Mouse (Mus musculus): ENCODE results near the gene Miga1. TPM values are rescaled to one million over a fixed set of nuclear protein-coding genes. Genes with fewer than 3 reads are reported as not detected.

Miga1 gene
- polyA plus RNA-seq, 1 experiment = 6.7 TPM

- Histone ChIP-seq H3K36me3 (ENCODE audit: control insufficient read depth, insufficient read depth, low read length) (peaks cover 34% of the 10 kb centered on the region), H3K4me3 (ENCODE audit: low read depth, low read length) (no peak overlapping the region), H3K27ac (ENCODE audit: insufficient read depth, low read depth, low read length) (no peak overlapping the region), H3K4me1 (ENCODE audit: control insufficient read depth, insufficient read depth, insufficient read length, low read length) (no peaks in the 10 kb centered on the region), H3K27me3 (ENCODE audit: control insufficient read depth, insufficient read depth, low read length) (no peaks in the 10 kb centered on the region)
- WGBS = 44% methylated on average over 6 of the region's 6 CpGs
- TF ChIP-seq CTCF (IDR thresholded peaks at IDR 0.05; ENCODE audit: extremely low read depth, insufficient read length, insufficient replicate concordance, low read depth, low read length) = no peak
- TF ChIP-seq POLR2A (IDR thresholded peaks at IDR 0.05; ENCODE audit: low read depth, low read length) = no peak
Observed at GRCm38 (mm10) chr3:152231333-152232100, 108.7 kb downstream of the Miga1 start.

DNA sequence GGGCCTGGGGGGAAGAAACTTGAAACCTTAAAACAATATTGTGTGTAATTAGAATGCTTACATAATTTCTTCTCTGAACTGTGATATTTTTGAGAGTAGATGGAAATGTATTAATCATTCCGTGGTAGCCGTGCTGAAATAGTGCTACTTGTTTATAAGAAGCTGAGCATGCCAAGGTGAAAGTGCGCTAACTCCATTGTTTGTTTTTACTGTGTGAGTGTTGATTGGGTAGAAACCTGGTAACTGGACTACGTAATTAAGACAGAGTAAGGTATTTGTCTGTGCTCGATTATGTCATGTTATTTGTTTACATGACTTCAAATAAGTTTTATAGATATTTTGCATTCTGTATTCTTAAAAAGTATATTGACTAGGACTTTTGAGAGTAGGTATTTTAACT, 110.9 kb downstream of the Miga1 start:
- TF ChIP-seq CTCF (IDR thresholded peaks at IDR 0.05; ENCODE audit: extremely low read depth, insufficient read length, insufficient replicate concordance, low read depth, low read length) (no peak), POLR2A (IDR thresholded peaks at IDR 0.05; ENCODE audit: low read depth, low read length) (no peak)
- peaks cover 48% of the 10 kb centered on the region for H3K36me3 ChIP-seq (ENCODE audit: control insufficient read depth, insufficient read depth, low read length)
- no peak overlapping the region for H3K27ac ChIP-seq (ENCODE audit: insufficient read depth, low read depth, low read length)
- 73% methylated on average over 5 of the region's 5 CpGs for WGBS
- H3K4me3 ChIP-seq (ENCODE audit: low read depth, low read length) = no peak overlapping the region
- no peaks in the 10 kb centered on the region for H3K27me3 ChIP-seq (ENCODE audit: control insufficient read depth, insufficient read depth, low read length)
- no peaks in the 10 kb centered on the region for H3K4me1 ChIP-seq (ENCODE audit: control insufficient read depth, insufficient read depth, insufficient read length, low read length)

- Histone ChIP-seq H3K27ac (ENCODE audit: insufficient read depth, low read depth, low read length) (no peak overlapping the region), H3K4me1 (ENCODE audit: control insufficient read depth, insufficient read depth, insufficient read length, low read length) (no peaks in the 10 kb centered on the region), H3K27me3 (ENCODE audit: control insufficient read depth, insufficient read depth, low read length) (no peaks in the 10 kb centered on the region), H3K36me3 (ENCODE audit: control insufficient read depth, insufficient read depth, low read length) (peaks cover 52% of the 10 kb centered on the region), H3K4me3 (ENCODE audit: low read depth, low read length) (no peak overlapping the region)
- WGBS = 62% methylated on average over 7 of the region's 7 CpGs
- TF ChIP-seq POLR2A (IDR thresholded peaks at IDR 0.05; ENCODE audit: low read depth, low read length) (no peak), CTCF (IDR thresholded peaks at IDR 0.05; ENCODE audit: extremely low read depth, insufficient read length, insufficient replicate concordance, low read depth, low read length) (no peak)
Observed at GRCm38 (mm10) chr3:152228843-152229242, 111.4 kb downstream of the Miga1 start.

DNA sequence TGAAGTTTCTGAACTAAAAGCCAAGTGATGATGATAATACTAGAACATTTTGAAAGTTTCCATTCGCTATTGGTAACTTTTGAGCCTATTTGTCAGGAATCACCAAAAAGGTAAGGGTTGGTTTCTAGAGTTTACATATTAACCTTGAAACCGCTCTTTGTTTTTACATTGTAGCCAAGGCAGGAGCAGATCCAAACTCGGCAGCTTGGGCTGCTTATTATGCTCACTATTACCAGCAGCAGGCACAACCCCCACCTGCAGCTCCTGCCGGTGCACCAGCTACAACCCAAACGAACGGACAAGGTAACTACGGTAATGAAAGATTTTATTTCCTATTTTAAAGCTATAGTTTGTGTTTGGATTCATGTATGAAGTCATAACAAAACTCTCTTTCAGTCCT, 114.3 kb downstream of the Miga1 start:
- no peak for TF ChIP-seq POLR2A (IDR thresholded peaks at IDR 0.05; ENCODE audit: low read depth, low read length)
- no peak for TF ChIP-seq CTCF (IDR thresholded peaks at IDR 0.05; ENCODE audit: extremely low read depth, insufficient read length, insufficient replicate concordance, low read depth, low read length)
- 82% methylated on average over 7 of the region's 7 CpGs for WGBS
- H3K4me3 ChIP-seq (ENCODE audit: low read depth, low read length) = no peak overlapping the region
- no peak overlapping the region for H3K27ac ChIP-seq (ENCODE audit: insufficient read depth, low read depth, low read length)
- H3K27me3 ChIP-seq (ENCODE audit: control insufficient read depth, insufficient read depth, low read length) = no peaks in the 10 kb centered on the region
- no peaks in the 10 kb centered on the region for H3K4me1 ChIP-seq (ENCODE audit: control insufficient read depth, insufficient read depth, insufficient read length, low read length)
- H3K36me3 ChIP-seq (ENCODE audit: control insufficient read depth, insufficient read depth, low read length) = peaks cover 67% of the 10 kb centered on the region

- Histone ChIP-seq H3K4me1 (ENCODE audit: control insufficient read depth, insufficient read depth, insufficient read length, low read length) (no peaks in the 10 kb centered on the region), H3K36me3 (ENCODE audit: control insufficient read depth, insufficient read depth, low read length) (peaks cover 73% of the 10 kb centered on the region), H3K4me3 (ENCODE audit: low read depth, low read length) (no peak overlapping the region), H3K27ac (ENCODE audit: insufficient read depth, low read depth, low read length) (no peak overlapping the region), H3K27me3 (ENCODE audit: control insufficient read depth, insufficient read depth, low read length) (no peaks in the 10 kb centered on the region)
- TF ChIP-seq CTCF (IDR thresholded peaks at IDR 0.05; ENCODE audit: extremely low read depth, insufficient read length, insufficient replicate concordance, low read depth, low read length) = no peak
- no peak for TF ChIP-seq POLR2A (IDR thresholded peaks at IDR 0.05; ENCODE audit: low read depth, low read length)
Observed at GRCm38 (mm10) chr3:152224918-152225317, 115.3 kb downstream of the Miga1 start.

Other genes with a start within 250 kb of the Miga1 start
- 52.0 and 121 TPM in 2 replicates for gene Gipc2, start 174.2 kb downstream of the Miga1 start, polyA plus RNA-seq (2012; rRNA removed)
- gene Dnajb4, start 130.1 kb downstream of the Miga1 start, polyA plus RNA-seq (2012; rRNA removed) = 0.48 and 1.4 TPM in 2 replicates
- 9.3 and 18.4 TPM in 2 replicates for gene Fubp1, start 130.0 kb downstream of the Miga1 start, polyA plus RNA-seq (2012; rRNA removed)
- 0.05 TPM in 1 of 2 replicates, not detected in the other for gene Nexn, start 74.1 kb downstream of the Miga1 start, polyA plus RNA-seq (2012; rRNA removed)
- 6.5 and 12.4 TPM in 2 replicates for gene Usp33, start 6.1 kb upstream of the Miga1 start, polyA plus RNA-seq (2012; rRNA removed)
- 8.3 and 13.3 TPM in 2 replicates for gene Zzz3, start 55.1 kb upstream of the Miga1 start, polyA plus RNA-seq (2012; rRNA removed)